ENCODE assay signal across 9 mouse cellular contexts in genomic region chr12:86158689-86159483, GRCm38 (mm10).
DNase-seq lines count a peak whose midpoint lies in the region; ATAC-seq lines count a peak whose summit lies in the region.
"Had no signal": no experiment of that assay in that cellular context is flagged by ENCODE, and none has a peak within 500 bp of the region (broad histone marks: within the 10 kb centered on the region; RNA-seq: fewer than 3 reads in every experiment).

No protein-coding gene starts in this region.

- no peak for ATAC-seq in embryonic facial prominence, embryonic 12.5 days (ENCODE audit: insufficient number of reproducible peaks, insufficient read depth, low FRiP score, low TSS enrichment)
- no peak for ATAC-seq in megakaryocyte, adult 5-6 weeks (ENCODE audit: poor library complexity, severe bottlenecking)

- H3K4me3 ChIP-seq in embryonic facial prominence, embryonic 12.5 days = no peak overlapping the region
- H3K4me3 ChIP-seq: liver, embryonic 15.5 days had no signal

- no peaks in the 10 kb centered on the region for H3K27me3 ChIP-seq in embryonic facial prominence, embryonic 12.5 days
- H3K27me3 ChIP-seq: liver, embryonic 15.5 days had no signal

- H3K9me3 ChIP-seq in embryonic facial prominence, embryonic 12.5 days = no peaks in the 10 kb centered on the region
- H3K9me3 ChIP-seq: liver, embryonic 15.5 days had no signal

- peak; percentile 30 for DNase-seq in adrenal gland, postnatal 25 days
- DNase-seq in adrenal gland, adult 2 months = no peak
- peak; percentile 66 for DNase-seq in heart, adult 8-10 months (ENCODE audit: low spot score)
- peak; percentile 82 to 88 for DNase-seq in layer of hippocampus, postnatal 14 days (ENCODE audit: low spot score in 2 of 2)
- DNase-seq in right cerebral cortex, postnatal 4 days = peak; percentile 63
- no peak for DNase-seq in adrenal gland, postnatal 4 days (ENCODE audit: low spot score in 2 of 2)

- no peaks in the 10 kb centered on the region for H3K36me3 ChIP-seq in embryonic facial prominence, embryonic 12.5 days
- H3K36me3 ChIP-seq: liver, embryonic 15.5 days had no signal

- H3K27ac ChIP-seq in embryonic facial prominence, embryonic 12.5 days = peak overlapping the region; percentile 51; the same call in 1 of the 2 replicates
- H3K27ac ChIP-seq: liver, embryonic 15.5 days had no signal

- H3K4me2 ChIP-seq in embryonic facial prominence, embryonic 12.5 days (replicated peaks) = no peak overlapping the region
- H3K4me2 ChIP-seq: liver, embryonic 15.5 days had no signal

- WGBS in embryonic facial prominence, embryonic 12.5 days = 80% methylated on average over 20 of the region's 20 CpGs

- peaks cover 29% of the 10 kb centered on the region for H3K4me1 ChIP-seq in embryonic facial prominence, embryonic 12.5 days
- H3K4me1 ChIP-seq: liver, embryonic 15.5 days had no signal

- H3K9ac ChIP-seq in embryonic facial prominence, embryonic 12.5 days = no peak overlapping the region
- H3K9ac ChIP-seq: liver, embryonic 15.5 days had no signal

Comparison
In these comparisons a context has a peak if more than half of its experiments do, and no peak if none do; other contexts are left out.
1. DNase-seq: peak in adrenal gland, postnatal 25 days (single experiment), heart, adult 8-10 months (single experiment), layer of hippocampus, postnatal 14 days (2 of 2) and right cerebral cortex, postnatal 4 days (single experiment); none in adrenal gland, adult 2 months (single experiment) and adrenal gland, postnatal 4 days (0 of 2).